Mouse (Mus musculus): Measurements from ENCODE around the gene Atrnl1.

Atrnl1 gene

DNA sequence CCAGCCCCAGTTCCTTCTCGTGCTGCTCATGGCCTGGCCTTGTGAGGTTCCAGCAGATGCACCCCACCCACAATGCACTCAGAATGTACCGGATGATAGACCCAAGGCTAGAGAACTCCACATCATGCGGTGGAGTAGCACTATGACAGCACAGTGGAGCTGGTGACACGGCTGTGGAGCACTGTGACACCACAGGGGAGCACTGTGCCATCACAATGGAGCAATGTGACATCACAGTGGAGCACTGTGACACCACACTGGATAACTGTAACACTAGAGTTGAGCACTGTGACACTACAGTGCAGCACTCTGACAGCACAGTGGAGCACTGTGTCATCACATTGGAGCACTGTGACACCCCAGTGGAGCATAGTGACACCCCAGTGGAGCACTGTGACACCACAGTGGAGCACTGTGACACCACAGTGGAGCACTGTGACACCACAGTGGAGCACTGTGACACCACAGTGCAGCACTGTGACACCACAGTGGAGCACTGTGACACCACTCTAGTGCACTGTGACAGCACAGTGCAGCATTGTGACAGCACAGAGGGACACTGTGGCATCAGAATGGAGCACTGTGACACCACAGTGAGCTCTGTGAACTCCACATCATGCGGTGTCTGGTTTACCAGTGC lies 502.4 kb downstream of the Atrnl1 start:
- no peak for DNase-seq (ENCODE audit: low spot score in 2 of 2)

DNA sequence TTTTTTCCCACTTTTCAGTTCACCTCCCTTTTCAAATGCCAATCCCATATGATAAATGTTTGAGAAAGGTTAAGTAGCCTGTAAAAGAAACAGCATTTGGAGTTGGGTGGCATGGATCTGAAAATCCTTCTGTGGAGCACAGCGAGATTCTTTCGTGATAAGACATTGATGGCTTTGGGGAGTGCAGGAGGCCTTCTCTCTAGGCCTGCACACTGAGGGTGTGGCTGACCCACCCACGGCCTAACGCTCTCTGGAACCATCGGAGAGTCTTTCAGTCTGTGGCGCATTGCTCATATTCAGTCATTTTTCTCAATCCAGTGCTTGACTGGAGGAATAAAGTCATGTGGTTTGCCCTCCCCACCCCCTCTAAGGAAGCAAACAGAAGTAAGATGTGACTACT lies 506.8 kb downstream of the Atrnl1 start:
- no peak for DNase-seq (ENCODE audit: low spot score in 2 of 2)

DNA sequence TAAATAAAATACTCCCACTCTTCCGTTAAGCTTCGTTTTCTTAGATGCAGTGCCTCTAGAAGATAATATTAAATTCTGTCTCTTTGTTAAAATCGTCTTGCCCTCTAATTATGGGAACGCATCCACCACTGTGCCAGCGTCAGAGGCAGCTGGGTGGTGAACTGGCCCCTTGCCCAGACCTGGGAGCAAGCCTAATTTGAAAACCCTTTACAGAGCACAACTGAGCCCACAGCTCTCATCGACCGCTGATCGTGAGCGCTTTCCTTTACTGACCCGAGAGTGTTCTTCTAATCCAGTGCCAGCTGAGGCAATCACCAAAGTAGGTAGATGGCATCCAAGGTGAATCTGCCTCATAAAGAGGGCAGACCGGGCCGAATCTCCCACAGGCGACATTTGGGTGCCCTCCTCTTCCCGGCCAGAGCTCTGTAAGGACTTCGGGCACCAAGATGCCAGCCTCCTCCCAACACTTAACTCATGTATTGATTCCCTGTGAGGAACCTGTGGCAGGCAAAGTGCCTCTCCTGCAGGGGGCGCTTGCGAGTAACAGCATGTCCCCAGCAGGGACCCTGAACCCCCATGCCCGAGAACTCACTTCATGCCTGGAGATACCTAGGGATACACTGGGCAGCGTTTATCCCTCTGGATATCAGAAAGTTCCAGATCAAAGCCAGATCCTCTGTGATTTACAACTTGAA lies 507.5 kb downstream of the Atrnl1 start:
- DNase-seq (ENCODE audit: low spot score in 2 of 2), result peak in 1 of 2 experiments; percentile 51

DNA sequence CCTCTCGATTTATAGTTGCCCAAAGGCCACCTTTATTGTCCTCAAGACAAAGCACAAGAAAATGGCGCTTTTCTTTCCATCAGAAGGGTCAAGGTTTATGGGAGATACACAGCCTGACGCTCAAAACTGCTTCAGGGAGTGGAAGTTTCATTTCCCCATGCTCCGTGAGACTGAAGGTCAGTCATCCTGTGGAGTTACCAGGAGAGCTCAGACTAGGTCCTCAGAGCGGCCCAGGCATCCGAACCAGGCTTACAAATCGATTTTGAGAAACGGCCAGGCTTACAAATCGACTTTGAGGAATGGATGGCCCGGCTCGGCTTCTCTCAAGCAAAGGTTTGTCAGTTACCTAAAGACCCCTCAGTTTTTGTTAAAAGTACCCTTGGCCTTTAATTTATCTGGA lies 508.0 kb downstream of the Atrnl1 start:
- no peak for DNase-seq (ENCODE audit: low spot score in 2 of 2)

DNA sequence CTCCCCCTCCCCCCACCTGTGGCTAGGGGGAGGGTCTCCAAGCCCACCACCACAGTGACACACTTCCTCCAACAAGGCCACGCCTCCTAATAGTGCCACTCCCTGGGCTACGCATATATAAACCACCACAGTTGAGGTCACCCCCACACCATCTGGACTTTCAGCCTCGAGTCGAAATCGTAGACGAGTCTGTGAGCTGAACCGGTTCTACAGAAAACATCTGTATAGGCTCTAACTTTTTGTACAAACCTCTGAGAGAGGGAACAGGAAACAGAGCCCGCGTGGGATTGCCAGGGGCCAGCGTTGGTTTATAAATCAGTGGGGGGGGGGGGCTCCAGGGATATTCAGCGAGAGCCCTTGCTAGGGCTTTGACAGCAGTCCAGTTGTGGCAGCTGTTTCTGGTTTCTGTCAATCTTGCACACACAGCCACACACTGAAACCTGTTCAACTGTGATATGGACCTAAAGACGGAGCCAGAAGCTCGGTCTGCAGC lies 508.9 kb downstream of the Atrnl1 start:
- no peak for DNase-seq (ENCODE audit: low spot score in 2 of 2)

DNA sequence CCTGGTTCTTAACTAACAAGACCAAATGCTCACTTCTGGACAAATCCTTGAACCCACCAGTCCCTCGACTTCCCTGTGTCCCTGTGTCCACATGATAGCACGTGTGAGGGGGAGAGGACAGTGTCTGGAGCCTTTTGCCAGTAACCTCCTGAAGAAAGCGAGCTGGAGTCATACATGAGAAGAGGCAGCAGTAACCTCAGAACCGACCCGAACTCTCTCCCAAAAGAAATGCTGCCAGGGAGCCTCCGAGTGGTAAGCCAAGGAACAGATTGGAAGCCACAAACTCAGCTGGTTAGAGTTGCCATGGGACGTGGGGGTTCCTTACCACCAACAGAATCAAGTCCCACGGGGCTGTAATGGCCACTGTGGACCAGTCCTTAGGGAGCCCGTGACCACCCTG lies 509.8 kb downstream of the Atrnl1 start:
- DNase-seq (ENCODE audit: low spot score in 2 of 2), result no peak

DNA sequence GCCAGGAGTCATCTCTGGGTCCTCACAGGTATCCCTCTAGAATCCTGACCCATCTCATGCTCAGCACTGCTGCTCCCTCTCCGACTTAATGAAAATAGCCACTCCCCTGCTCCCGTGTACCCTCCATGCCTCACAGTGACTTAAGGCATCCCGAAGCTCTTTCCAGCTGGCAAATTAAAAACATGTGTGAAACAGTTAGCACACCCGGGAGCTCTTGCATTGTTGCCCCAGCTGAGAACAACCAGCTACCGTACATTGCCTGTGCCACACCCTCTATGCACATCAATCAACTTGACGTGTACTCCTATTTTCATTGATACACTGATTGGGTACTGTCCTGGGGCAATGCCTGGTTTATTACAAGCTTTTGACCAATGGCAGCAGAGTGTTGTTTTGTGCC lies 510.8 kb downstream of the Atrnl1 start:
- no peak for DNase-seq (ENCODE audit: low spot score in 2 of 2)

DNA sequence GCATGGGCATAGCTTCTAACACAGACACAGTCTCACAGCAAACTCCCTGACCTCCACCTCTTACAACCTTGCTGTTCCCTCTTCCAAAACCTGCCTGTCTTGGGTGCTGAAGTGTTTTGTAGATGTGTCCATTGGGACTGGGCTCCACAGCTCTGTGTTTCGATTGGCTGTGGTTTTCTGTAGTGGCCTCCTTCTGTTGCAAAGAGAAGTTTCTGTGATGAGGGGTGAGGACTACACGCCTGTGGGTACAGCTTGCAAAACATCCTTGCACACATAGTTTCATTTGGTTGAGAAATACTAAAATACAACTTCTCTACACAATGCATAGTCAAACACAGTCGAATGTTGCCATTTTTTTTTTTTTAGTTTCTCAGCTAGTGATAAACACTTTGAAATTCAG lies 512.8 kb downstream of the Atrnl1 start:
- DNase-seq (ENCODE audit: low spot score in 2 of 2), result no peak

DNA sequence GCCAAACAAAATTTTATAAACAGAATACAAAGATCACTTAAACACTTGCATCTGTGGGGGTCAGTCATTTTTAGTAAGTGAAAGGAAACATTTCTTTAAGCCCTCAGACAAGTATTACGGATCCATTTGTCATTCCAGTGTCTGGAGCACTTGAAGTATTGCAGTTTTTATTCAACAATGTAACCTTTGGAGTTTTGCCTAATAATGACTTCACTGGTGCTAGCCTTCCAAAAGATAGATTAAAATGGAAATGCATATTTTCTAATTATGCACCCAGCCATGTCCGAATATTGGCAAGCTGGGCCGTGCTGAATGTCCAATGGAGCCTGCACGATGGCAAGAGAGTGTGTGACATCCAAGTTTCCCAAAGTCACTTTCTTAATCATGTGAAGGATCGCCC lies 513.7 kb downstream of the Atrnl1 start:
- DNase-seq (ENCODE audit: low spot score in 2 of 2), result no peak

DNA sequence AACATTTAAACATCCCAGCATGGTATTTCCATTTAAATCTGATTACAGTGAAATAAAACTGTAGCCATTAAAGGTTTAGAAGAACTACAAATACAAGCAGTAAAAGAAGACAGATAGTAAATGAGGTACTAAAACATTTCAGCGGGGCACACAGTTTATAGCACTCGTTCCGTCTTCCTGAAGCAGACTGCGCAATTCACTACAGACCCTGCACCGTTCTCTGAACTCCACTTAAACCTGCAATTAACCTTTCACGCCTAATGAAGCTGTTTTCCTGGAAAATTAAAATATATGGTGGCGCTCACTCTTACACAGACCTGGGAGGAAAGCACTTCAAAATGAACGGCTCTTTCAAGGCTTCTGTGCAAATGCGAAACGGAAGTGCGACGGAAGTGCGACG lies 514.2 kb downstream of the Atrnl1 start:
- no peak for DNase-seq (ENCODE audit: low spot score in 2 of 2)

DNA sequence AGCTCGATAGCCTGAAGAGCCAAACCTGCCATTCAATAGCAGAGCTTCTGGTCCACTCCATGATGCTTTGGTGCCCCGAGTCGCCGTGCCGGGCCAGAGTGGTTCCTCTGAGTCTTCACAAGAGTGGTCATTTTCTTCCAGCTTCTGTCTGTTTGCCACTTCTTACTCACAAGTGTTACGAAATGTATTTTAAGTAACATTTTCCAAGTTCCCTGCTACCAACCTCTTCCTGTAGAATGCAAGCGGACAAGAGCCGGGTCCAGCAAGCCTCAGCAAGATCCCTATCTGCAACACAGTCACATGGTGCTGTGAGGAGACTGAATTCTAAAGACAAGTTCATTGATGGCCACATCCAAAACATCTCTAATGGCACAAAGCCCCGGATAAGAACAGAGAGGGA lies 521.1 kb downstream of the Atrnl1 start:
- no peak for DNase-seq (ENCODE audit: low spot score in 2 of 2)

DNA sequence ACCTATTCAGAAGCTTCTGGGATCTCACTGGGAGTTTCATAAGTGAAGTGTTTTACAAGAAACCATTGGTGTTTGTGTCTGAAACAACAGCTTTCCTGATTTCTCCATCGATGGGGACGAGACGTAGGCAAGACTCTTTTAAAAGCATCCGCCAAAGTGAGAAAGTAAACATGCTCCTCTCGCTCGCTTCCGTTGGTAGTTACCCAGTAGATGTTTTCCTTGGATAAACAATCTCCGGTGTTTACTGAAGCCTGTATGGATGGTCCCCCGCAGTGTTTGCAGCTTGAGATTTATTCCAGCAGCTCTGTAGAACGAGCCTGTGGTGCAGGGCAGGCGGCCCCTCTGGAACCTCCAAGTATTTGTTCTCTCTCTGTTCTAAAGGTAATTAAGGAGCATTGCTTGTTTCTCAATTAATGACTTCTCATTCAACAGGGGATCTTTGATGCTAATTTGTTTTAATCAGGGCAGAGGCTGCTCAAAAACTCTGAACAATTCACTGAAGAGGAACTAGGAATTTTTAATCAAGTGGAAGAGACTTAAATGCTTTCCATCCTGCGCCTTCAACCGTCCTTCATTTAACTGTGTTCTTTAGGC lies 529.5 kb downstream of the Atrnl1 start:
- DNase-seq (ENCODE audit: low spot score in 2 of 2), result no peak

DNA sequence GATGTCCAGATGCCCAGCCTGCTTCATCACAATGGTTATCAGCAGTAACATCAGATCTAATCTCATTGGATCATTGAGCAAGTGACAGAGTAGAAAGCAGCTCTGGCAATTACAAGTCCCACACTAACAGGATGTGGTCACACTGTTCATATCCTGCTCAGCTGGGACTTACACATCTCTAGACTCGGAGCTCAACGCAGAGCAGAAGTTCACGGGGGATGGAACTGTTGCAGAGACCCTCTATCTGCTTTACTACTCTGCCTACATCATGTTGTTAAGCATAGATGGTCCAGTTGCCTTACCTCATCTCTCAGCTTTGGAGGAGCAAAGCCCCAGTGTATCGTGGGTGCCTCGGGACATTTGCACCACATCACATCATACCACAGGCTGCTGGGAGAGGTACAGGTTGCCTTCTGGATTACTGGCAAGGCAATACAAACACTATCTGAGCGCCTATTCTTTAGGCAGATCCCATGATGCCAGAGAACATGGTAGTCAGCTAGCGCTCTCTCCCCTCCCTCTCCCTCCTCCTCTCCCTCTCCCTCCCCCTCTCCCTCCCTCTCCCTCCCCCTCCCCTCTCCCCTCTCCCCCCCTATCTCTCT lies 533.1 kb downstream of the Atrnl1 start:
- no peak for DNase-seq (ENCODE audit: low spot score in 2 of 2)

DNA sequence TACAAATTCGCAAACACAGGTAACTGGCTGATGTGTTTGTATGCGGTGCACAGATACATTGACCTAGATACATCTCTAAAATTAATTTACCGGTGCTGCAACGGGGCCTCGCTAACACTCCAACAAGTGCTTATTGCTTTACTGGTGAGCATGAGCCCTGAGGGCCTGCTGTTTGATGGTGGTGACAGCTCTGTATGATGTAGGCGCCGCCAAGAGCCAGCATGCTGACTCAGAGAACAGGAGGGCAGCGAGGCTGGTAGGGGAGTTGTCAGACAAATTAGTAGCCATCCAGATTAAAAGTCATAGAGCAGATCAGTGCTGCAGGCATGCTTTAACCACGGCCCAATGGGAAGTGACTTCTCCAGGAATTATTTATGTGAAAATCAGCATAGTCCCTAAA lies 534.7 kb downstream of the Atrnl1 start:
- no peak for DNase-seq (ENCODE audit: low spot score in 2 of 2)

DNA sequence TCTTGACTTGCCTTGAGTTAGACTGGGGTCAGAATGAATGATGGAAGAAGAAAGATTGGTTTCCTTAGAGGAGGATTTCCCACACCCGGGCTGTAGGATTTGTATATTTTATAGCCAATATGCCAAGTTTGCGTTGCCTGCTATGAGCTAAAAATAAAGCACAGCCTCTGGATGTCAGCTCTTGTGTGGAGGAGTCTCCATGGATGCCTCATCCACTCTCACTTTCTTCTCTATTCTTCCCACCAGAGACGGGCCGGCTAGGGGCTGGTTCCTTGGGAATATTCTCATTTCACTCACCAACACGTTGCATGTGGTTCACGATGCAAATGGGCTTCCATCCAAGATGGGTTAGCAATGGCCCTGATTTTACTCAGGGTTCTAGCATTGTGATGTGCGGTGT lies 540.4 kb downstream of the Atrnl1 start:
- peak in 1 of 2 experiments; percentile 12 for DNase-seq (ENCODE audit: low spot score in 2 of 2)

DNA sequence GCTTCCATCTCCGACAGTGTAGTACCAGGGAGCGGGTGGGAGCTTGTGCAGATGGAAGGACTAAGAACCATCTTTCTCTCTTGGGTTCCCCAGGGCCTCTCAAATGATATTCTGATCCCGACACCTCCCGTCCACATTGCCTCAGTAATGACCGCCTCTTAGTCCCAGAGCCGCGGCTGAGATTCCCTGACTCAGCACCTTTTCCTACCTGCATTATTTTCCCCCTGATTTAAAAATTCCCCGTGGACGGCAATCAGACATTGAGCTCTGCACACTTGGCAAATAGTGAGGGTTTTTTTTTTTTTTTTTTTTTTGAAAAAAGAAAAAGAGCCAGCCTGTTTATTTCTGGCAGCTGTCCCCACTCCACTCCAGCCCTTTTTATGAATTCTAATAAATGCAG lies 550.7 kb downstream of the Atrnl1 start:
- no peak for DNase-seq (ENCODE audit: low spot score in 2 of 2)

DNA sequence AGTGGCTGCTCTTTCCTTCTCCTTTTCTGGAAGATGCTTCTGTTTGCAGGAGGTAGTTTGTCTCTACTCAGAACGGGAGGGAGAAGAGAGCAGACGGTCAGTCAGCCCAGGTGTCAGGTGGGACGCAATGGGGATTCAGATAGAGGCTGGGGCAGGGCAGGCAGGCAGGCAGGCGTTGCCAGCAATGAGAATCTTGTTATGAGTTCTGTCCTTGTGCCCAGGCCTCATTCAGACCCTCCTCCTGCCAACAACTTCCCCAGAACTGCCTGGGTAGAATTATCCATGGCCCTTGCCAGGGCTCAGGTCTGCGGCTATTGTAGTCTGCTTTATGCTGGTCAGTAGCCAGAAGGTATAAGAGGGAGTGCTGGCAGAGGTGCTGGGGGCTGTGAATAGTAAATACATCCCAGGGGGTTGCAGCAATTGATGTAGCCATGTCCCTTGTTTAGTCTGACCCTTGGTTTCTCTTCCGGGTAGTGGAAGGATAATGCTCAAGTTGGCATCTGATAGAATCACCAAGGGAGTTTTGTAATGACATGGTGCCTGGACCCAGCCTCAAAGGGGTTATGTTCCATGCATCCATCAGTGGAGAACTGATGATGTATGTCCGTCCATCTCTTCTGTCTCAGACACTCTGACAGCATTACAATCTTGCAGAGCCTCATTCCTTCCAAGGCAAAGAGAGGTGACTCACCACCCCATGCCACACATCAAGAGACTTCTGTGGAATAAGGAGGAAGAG lies 554.2 kb downstream of the Atrnl1 start:
- no peak for DNase-seq (ENCODE audit: low spot score in 2 of 2)

DNA sequence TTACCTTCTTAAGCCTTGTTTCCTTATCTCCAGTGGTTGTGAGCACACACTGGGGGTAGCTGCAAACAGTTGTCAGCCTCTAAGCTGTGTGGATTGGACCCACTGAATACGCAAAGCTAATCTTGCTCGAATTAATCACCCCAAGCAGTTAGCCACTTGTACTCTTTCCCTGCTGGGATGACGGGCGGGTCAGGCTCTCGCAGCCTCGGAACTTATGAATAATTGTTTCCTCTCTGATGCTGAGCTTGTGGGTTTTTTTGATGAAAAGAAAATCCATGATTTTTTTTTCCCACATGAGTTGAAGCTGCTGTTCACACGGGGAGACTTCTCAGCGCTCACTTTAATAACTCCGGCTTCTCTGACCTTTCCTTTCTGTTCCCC lies 554.8 kb downstream of the Atrnl1 start:
- DNase-seq (ENCODE audit: low spot score in 2 of 2), result no peak

DNA sequence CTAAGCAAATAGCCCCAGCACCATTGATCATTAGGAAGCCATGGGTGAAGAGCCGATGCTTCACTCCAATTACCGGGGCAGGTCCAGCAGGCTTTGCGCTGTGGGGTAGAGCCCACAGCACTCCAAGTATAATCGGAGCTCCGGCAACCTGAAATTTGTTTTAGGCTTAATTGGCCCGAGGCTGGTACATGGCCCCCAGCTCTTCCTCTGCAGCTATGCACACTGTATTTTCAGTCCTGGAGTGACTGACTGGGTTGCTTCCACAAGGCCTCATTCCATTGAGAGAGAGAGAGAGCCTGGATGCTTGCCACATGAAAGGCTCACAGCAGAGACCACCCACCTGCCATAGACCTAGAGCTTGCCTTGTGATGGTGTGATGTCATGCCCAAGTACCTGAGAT lies 555.3 kb downstream of the Atrnl1 start:
- DNase-seq (ENCODE audit: low spot score in 2 of 2), result no peak

DNA sequence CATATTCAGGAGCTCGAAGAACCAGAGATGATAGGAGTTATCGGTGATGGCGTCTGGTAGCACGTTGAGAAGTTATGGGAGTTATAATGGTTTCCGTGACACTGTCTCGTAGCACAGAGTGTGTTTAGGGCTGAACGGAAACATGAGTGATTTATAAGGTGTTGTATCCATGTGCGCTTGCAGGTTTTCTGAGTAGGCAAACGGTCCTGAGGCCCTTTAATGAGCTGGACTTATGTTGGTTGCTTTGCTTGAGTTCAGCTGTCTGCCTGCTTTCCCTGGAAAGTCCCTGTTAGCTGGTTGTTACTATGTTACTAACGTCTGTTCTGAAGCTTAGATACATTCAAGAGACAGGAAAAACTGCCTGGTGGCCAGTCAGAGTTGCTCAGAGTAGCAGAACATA lies 567.6 kb downstream of the Atrnl1 start:
- no peak for DNase-seq (ENCODE audit: low spot score in 2 of 2)

DNA sequence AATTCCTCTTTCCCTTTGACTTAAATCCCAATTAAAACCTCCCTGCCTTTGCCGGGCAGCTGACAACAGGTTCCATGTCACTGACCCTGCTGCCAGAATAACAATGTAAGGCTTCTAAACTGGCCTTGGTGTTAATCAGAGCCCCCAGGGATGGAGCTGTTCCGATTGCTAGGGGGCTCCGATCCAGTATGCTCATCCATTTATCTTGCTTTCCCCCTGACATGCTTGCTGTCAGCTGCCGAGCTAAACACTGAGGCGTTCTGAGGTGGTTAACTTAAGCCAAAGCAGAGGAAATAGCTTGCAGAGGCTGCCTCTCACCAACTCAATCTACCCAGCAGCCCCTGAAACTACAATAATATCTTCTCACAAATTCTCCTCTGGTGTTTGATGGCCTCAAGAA lies 569.9 kb downstream of the Atrnl1 start:
- no peak for DNase-seq (ENCODE audit: low spot score in 2 of 2)

All from left cerebral cortex, adult 9 months (tissue).